Mouse (Mus musculus) forebrain, embryonic 12.5 days (tissue): ENCODE results near the gene Panx1. TPM values are rescaled to one million over a fixed set of nuclear protein-coding genes. Genes with fewer than 3 reads are reported as not detected.
A peak's percentile ranks its signal among the peaks of the same experiment; 100 is the strongest.

Experiments used
- ATAC-seq: fragments of 200-750 bp; cut with Nextera tagmentation; 2 replicates; pipeline ENCODE4 v1.8.0; 2017; ENCODE audit warnings: moderate TSS enrichment; ENCODE audit not compliant: low FRiP score
- H3K27ac ChIP-seq: fragments of 300-500 bp; sonication (generic); 2 replicates; pipeline ENCODE4 v1.5.1; 2016; ENCODE audit warnings: mild to moderate bottlenecking
- H3K27me3 ChIP-seq: fragments of 300-500 bp; sonication (generic); 2 replicates; pipeline ENCODE4 v1.6.1; 2016; ENCODE audit warnings: mild to moderate bottlenecking
- H3K36me3 ChIP-seq: fragments of 300-500 bp; sonication (generic); replicated peaks from 2 replicates; pipeline ENCODE4 v1.6.1; 2016; ENCODE audit warnings: mild to moderate bottlenecking
- H3K4me1 ChIP-seq: fragments of 300-500 bp; sonication (generic); 2 replicates; pipeline ENCODE4 v1.6.1; 2016
- H3K4me2 ChIP-seq: fragments of 300-500 bp; sonication (generic); 2 replicates; pipeline ENCODE4 v1.6.1; 2016; ENCODE audit warnings: mild to moderate bottlenecking, moderate library complexity
- H3K4me3 ChIP-seq: fragments of 300-500 bp; sonication (generic); replicated peaks from 2 replicates; pipeline ENCODE4 v1.5.1; 2016; ENCODE audit warnings: mild to moderate bottlenecking
- H3K9ac ChIP-seq: fragments of 300-500 bp; sonication (generic); 2 replicates; pipeline ENCODE4 v1.6.1; 2016; ENCODE audit warnings: mild to moderate bottlenecking
- H3K9me3 ChIP-seq: fragments of 300-500 bp; sonication (generic); 2 replicates; pipeline ENCODE4 v1.6.1; 2016
- WGBS: fragments of 180-500 bp; shearing (Covaris S2); methylation state at CpG from one replicate; pipeline ENCODE4 v1.1.7; 2016; 5-methylcytosine and 5-hydroxymethylcytosine counted together
- polyA plus RNA-seq: library from polyadenylated mRNA; unstranded; fragments of >200 nt; fragmentation: Nextera tagmentation; extraction: Ambion mirVana; gene quantifications from 2 replicates; pipeline ENCODE4 v1.2.1, GENCODE M21; 2016

Panx1 gene
- polyA plus RNA-seq, 1 experiment from 2014 or later, result 86.8 TPM

GRCm38 (mm10) chr9:15018756-15019131 is 26.5 kb downstream of the Panx1 start:
- 91% methylated on average over 5 of the region's 5 CpGs for WGBS
- no peak overlapping the region for H3K27ac ChIP-seq
- H3K9ac ChIP-seq, result no peak overlapping the region
- no peaks in the 10 kb centered on the region for H3K4me1 ChIP-seq
- H3K27me3 ChIP-seq, result no peaks in the 10 kb centered on the region
- H3K36me3 ChIP-seq, result peaks cover 33% of the 10 kb centered on the region; the same call in 1 of the 2 replicates
- no peak overlapping the region for H3K4me2 ChIP-seq
- ATAC-seq, result no peak
- no peaks in the 10 kb centered on the region for H3K9me3 ChIP-seq
- H3K4me3 ChIP-seq, result no peak overlapping the region

- Histone ChIP-seq H3K4me1 (no peaks in the 10 kb centered on the region), H3K9me3 (no peaks in the 10 kb centered on the region), H3K27me3 (no peaks in the 10 kb centered on the region), H3K9ac (no peak overlapping the region), H3K36me3 (peaks cover 33% of the 10 kb centered on the region; the same call in 1 of the 2 replicates), H3K4me3 (no peak overlapping the region), H3K4me2 (no peak overlapping the region), H3K27ac (no peak overlapping the region)
- 91% methylated on average over 18 of the region's 18 CpGs for WGBS
- no peak for ATAC-seq
Observed at GRCm38 (mm10) chr9:15017791-15018755, 27.2 kb downstream of the Panx1 start.

GRCm38 (mm10) chr9:15015223-15015956 is 29.9 kb downstream of the Panx1 start:
- WGBS, result 57% methylated on average over 7 of the region's 7 CpGs
- H3K4me3 ChIP-seq, result no peak overlapping the region
- no peak overlapping the region for H3K4me2 ChIP-seq
- H3K36me3 ChIP-seq, result peaks cover 30% of the 10 kb centered on the region; the same call in 1 of the 2 replicates
- no peak overlapping the region for H3K9ac ChIP-seq
- no peaks in the 10 kb centered on the region for H3K4me1 ChIP-seq
- no peaks in the 10 kb centered on the region for H3K9me3 ChIP-seq
- no peaks in the 10 kb centered on the region for H3K27me3 ChIP-seq
- H3K27ac ChIP-seq, result no peak overlapping the region
- peak; percentile 68; the same call in 1 of the 2 replicates for ATAC-seq

GRCm38 (mm10) chr9:15007566-15007965 is 37.7 kb downstream of the Panx1 start:
- Histone ChIP-seq H3K27ac (no peak overlapping the region), H3K27me3 (no peaks in the 10 kb centered on the region), H3K9me3 (no peaks in the 10 kb centered on the region), H3K4me1 (peaks cover 13% of the 10 kb centered on the region), H3K36me3 (peaks cover 42% of the 10 kb centered on the region), H3K4me3 (no peak overlapping the region), H3K9ac (no peak overlapping the region), H3K4me2 (no peak overlapping the region)
- 78% methylated on average over 14 of the region's 14 CpGs for WGBS
- no peak for ATAC-seq

- ATAC-seq, result no peak
Observed at GRCm38 (mm10) chr9:15004298-15004685, 41.0 kb downstream of the Panx1 start.

GRCm38 (mm10) chr9:15003676-15004297 is 41.5 kb downstream of the Panx1 start:
- Histone ChIP-seq H3K4me2 (no peak overlapping the region), H3K27me3 (no peaks in the 10 kb centered on the region), H3K36me3 (peaks cover 41% of the 10 kb centered on the region), H3K4me1 (peaks cover 21% of the 10 kb centered on the region), H3K27ac (peak overlapping the region; percentile 57), H3K9me3 (no peaks in the 10 kb centered on the region), H3K4me3 (no peak overlapping the region), H3K9ac (no peak overlapping the region)
- no peak for ATAC-seq
- 54% methylated on average over 10 of the region's 10 CpGs for WGBS

More at GRCm38 (mm10) chr9:15004298-15004685, 41.0 kb downstream of the Panx1 start:
- H3K36me3 ChIP-seq, result peaks cover 41% of the 10 kb centered on the region
- H3K27ac ChIP-seq, result no peak overlapping the region
- H3K4me3 ChIP-seq, result no peak overlapping the region
- WGBS, result 73% methylated on average over 9 of the region's 9 CpGs
- peaks cover 21% of the 10 kb centered on the region for H3K4me1 ChIP-seq
- H3K4me2 ChIP-seq, result no peak overlapping the region
- no peaks in the 10 kb centered on the region for H3K9me3 ChIP-seq
- H3K9ac ChIP-seq, result no peak overlapping the region
- no peaks in the 10 kb centered on the region for H3K27me3 ChIP-seq

- WGBS, result 20% methylated on average over 6 of the region's 6 CpGs
- no peak overlapping the region for H3K4me2 ChIP-seq
- H3K36me3 ChIP-seq, result peaks cover 38% of the 10 kb centered on the region
- no peaks in the 10 kb centered on the region for H3K9me3 ChIP-seq
- H3K9ac ChIP-seq, result no peak overlapping the region
- H3K4me3 ChIP-seq, result no peak overlapping the region
- H3K27ac ChIP-seq, result peak overlapping the region; percentile 57
- peak; percentile 49; the same call in 1 of the 2 replicates for ATAC-seq
- H3K27me3 ChIP-seq, result no peaks in the 10 kb centered on the region
- H3K4me1 ChIP-seq, result peaks cover 21% of the 10 kb centered on the region
Observed at GRCm38 (mm10) chr9:15002995-15003613, 42.2 kb downstream of the Panx1 start.

GRCm38 (mm10) chr9:14998790-14999189 is 46.5 kb downstream of the Panx1 start:
- H3K36me3 ChIP-seq, result peaks cover 6% of the 10 kb centered on the region; the same call in 1 of the 2 replicates
- H3K27ac ChIP-seq, result no peak overlapping the region
- no peak overlapping the region for H3K4me2 ChIP-seq
- ATAC-seq, result no peak
- no peaks in the 10 kb centered on the region for H3K27me3 ChIP-seq
- H3K4me1 ChIP-seq, result peaks cover 17% of the 10 kb centered on the region
- H3K9me3 ChIP-seq, result no peaks in the 10 kb centered on the region
- H3K9ac ChIP-seq, result no peak overlapping the region
- H3K4me3 ChIP-seq, result no peak overlapping the region
- WGBS, result 90% methylated on average over 9 of the region's 9 CpGs

- H3K9me3 ChIP-seq, result no peaks in the 10 kb centered on the region
- WGBS, result 79% methylated on average over 11 of the region's 11 CpGs
- no peak overlapping the region for H3K4me2 ChIP-seq
- H3K36me3 ChIP-seq, result peaks cover 6% of the 10 kb centered on the region; the same call in 1 of the 2 replicates
- H3K9ac ChIP-seq, result no peak overlapping the region
- H3K4me3 ChIP-seq, result no peak overlapping the region
- H3K27me3 ChIP-seq, result no peaks in the 10 kb centered on the region
- no peak overlapping the region for H3K27ac ChIP-seq
- H3K4me1 ChIP-seq, result 0 out of 2 replicates have a peak, but pooled peaks cover 8% of the 10 kb centered on the region
- ATAC-seq, result no peak
Observed at GRCm38 (mm10) chr9:14997271-14998055, 47.8 kb downstream of the Panx1 start.

GRCm38 (mm10) chr9:14995525-14995924 is 49.8 kb downstream of the Panx1 start:
- H3K4me2 ChIP-seq, result no peak overlapping the region
- no peaks in the 10 kb centered on the region for H3K4me1 ChIP-seq
- H3K27me3 ChIP-seq, result no peaks in the 10 kb centered on the region
- H3K27ac ChIP-seq, result no peak overlapping the region
- H3K9me3 ChIP-seq, result no peaks in the 10 kb centered on the region
- 73% methylated on average over 1 of the region's 1 CpGs for WGBS
- no peak for ATAC-seq
- H3K9ac ChIP-seq, result no peak overlapping the region
- no peaks in the 10 kb centered on the region for H3K36me3 ChIP-seq
- no peak overlapping the region for H3K4me3 ChIP-seq

GRCm38 (mm10) chr9:14988606-14989293 is 56.5 kb downstream of the Panx1 start:
- H3K9me3 ChIP-seq, result no peaks in the 10 kb centered on the region
- H3K9ac ChIP-seq, result no peak overlapping the region
- H3K4me1 ChIP-seq, result no peaks in the 10 kb centered on the region
- H3K4me3 ChIP-seq, result no peak overlapping the region
- H3K36me3 ChIP-seq, result no peaks in the 10 kb centered on the region
- no peak for ATAC-seq
- H3K27me3 ChIP-seq, result no peaks in the 10 kb centered on the region
- 97% methylated on average over 1 of the region's 1 CpGs for WGBS
- H3K27ac ChIP-seq, result no peak overlapping the region
- no peak overlapping the region for H3K4me2 ChIP-seq
